Mouse (Mus musculus) heart, adult 8-10 months (tissue): ENCODE data around the gene Rara. TPM values are rescaled to one million over a fixed set of nuclear protein-coding genes. Genes with fewer than 3 reads are reported as not detected.

Experiments
- DNase-seq: peaks from one replicate; pipeline ENCODE4 v3.0.0; 2022; ENCODE audit warnings: low spot score
- total RNA-seq, 4 experiments: library from RNA; stranded (reverse); gene quantifications; 2 replicates each; pipeline ENCODE4 v1.2.4; 2022

Rara gene
- total RNA-seq, 4 experiments from 2014 or later = 10.8 to 13.5 (median 11.9) TPM

DNA sequence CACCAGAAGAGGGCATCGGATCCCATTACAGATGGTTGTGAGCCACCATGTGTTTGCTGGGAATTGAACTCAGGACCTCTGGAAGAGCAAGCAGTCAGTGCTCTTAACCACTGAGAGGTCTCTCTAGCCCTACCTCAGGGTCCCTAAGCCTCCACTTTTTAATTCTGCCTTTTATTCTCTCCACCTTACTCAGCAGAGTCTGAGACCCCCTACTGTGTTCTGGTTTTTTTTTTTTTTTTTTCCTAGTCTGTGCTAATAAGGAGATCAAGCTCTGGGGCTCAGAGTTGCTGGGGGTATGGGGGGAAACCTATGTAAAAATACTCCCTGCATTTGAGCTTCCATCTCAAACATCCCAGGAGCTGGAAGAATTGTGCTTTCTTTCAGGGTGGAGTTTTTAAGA is 24.5 kb downstream of the Rara start:
- DNase-seq = no peak

DNA sequence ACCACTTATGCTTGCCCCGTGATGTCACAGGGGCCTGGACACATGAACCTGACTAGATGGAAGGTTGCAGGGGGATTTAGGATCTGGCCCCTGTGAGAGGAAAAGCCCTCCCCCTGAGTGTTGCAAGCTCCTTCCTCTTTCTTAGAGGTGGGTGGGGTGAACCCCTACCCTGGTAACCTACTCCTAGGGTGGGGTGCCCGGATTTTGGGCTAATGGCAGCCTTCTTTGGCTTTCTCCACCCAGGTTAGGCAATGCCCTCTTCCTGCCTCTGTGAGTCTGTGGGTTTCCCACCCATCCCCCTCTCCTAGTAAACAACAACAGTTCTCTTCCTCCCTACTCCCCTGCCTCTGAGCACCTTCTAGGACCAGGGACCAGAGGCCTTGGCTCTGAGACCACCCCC is 25.1 kb downstream of the Rara start:
- no peak for DNase-seq

DNA sequence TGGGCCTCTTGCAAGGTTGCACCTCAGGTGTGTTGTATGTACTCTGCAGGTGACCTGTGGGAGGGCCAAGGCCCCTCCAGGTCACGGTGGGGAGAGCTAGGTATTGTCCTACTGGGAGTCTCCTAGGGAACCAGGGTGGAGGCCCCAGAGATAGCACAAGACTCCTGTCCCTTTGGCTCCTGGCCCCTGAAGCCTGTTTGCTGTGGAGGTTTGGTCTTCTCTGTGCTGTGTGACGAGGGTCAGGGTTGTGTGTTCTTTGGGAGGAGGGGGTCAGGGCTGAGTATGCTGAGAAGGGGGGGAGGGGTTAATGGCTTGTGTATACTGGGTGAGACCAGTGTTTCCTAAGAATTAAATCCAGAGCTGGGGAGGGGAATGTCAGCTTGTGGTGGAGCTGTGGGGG is 25.7 kb downstream of the Rara start:
- no peak for DNase-seq

DNA sequence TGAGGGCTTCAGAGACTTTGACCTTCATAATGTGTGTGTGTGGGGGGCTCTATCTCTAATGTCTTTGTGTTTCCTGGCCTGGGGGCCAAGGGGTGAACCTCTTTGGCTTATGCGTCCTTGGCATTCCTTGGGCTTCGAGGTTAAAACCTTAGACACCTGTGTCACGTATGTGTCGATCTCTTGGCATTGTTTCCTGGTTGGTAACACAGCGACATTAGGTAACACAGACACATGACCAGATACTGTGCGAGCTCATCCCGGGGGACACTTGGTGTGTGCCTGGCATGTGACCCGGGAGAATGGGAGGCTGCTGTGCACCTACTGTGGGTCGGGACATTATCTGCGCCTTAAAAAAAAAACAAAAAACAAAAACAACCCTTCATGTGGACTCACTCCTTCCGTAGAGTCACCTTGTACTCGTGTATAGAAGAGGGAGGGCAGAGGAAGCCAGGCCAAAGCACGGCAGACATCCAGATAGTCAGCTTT is 26.3 kb downstream of the Rara start:
- no peak for DNase-seq

GRCm38 (mm10) chr11:98954373-98954772 is 26.8 kb downstream of the Rara start:
- DNase-seq = peak; percentile 72

DNA sequence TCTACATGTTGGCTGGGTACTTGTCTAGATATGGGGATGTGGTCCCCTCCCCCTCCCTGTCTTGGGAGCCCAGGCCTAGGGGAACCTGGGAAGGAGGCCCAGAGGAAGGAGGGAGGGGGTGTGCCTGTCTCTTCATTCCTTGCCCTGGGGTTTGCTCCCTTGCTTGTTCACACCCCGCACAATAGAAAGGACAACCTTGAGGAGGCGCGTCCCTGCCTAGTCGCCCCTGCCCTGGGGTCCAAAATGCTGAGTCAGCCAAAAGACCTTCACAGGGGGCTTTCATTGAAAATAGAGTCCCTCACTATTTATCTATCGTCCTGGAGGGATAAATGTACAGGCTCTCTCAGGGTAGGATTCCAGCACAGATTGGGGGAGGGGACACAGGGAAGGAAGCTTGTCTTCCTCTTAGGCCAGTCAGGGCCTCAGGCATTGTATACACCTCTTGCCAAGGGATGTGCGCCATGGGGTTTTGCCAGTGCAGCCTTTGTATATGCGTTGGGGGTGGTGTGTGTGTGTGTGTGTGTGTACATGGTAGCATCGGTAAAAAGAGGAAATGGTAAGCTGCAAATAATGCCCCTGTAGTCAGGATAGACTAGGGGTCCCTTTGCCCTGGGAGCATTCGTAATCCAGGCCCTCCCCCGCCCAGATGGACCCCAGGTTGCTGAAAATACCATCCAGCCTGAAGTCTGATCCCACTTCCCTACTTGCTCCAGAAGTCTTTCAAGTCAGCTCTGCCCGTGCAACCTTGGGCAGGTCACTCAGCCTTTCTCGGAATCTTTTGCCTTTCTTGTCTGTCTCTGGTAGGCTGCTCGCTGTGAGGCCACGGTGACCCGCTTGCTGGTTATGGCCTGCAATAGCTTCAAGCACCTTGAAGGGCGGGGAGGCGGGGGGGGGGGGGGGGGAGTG is 27.4 kb downstream of the Rara start:
- no peak for DNase-seq

DNA sequence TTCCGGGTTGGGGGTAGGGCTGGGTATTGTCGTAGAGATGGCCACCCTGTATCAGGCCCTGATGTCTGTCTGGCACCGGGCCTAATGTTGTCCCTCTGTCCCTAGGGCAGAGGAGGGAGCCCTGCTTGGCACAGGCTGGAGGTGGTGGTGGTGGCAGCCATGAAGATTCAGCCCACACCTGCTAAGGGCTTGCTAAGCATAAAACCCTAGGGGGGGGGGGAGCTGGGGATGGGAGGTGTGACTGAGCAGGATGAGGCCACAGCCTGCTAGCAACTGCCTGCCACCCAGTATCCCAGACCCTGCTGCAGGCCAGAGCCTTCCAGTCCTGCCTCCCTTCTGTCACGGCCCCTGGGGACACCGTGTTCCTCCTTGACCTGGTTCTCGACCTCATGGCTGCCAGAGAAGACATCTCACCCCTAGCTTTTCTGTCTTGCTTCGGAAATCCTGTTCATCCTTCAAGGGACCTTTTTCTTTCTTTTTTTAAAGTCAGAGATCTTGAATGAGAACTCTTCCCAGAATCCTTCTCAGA is 28.2 kb downstream of the Rara start:
- no peak for DNase-seq

GRCm38 (mm10) chr11:98956340-98956739 is 28.7 kb downstream of the Rara start:
- no peak for DNase-seq

GRCm38 (mm10) chr11:98959437-98960312 is 32.1 kb downstream of the Rara start:
- peak; percentile 92 for DNase-seq

GRCm38 (mm10) chr11:98960313-98960906 is 32.8 kb downstream of the Rara start:
- peak; percentile 72 for DNase-seq

- no peak for DNase-seq
These were observed 33.5 kb downstream of the Rara start for GRCm38 (mm10) chr11:98961051-98961592.

- no peak for DNase-seq
These were observed 34.1 kb downstream of the Rara start for GRCm38 (mm10) chr11:98961766-98962165.

DNA sequence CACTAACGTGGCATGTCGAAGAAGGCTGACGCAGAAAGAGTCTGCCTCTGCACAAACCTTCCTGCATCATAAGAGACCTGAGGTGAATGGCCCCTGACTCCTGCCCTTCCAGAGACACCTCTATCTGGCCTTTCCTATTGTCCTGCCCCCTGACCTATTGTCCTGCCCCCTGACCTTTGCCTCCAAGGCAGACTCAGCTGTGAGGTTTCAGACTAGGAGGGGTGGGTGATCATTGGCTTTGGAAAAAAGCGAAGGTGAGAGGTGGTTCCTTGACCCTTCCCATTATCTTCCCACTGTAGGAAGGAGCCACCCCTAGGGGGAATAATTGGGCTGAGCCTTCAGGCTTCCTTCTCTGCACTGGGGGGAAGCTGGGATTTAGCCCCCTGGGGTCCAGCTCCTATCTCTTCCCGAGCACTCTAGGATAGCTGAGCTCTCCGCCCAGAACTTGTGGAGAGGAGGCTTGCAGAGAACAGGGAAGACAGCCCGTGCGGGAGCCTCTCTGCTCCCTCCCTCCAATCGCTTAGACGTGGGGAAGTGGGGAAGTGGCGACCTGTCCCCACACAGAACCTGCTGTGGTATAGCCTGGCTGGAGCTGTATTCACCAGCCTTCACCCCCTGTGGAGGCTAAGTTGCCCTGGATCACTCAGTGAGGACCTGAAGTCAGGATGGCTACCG is 34.9 kb downstream of the Rara start:
- DNase-seq = no peak

- DNase-seq = peak; percentile 88
These were observed 35.8 kb downstream of the Rara start for GRCm38 (mm10) chr11:98963191-98964021.

DNA sequence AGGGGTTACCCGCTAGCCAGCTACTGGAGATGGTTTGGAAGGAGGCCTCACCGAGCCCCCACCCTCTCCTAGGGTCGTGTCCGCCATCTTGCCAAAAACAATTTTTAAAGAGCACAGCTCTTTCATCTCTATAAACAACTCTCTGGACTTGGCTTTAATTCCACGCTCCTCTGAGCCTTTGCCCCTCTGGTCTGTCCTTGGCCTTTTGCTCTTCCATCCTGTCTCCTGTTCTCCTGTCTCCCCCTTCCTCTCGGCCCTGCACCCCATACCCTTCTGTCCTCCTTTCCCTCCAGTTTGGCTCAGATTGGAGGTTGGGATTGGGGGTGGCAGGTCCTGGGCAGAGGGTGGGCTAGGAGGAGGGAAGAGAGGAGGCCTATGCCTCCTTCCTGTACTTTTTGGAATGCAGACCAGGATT is 36.6 kb downstream of the Rara start:
- DNase-seq = no peak

- peak; percentile 65 for DNase-seq
These were observed 37.2 kb downstream of the Rara start for GRCm38 (mm10) chr11:98964616-98965415.

DNA sequence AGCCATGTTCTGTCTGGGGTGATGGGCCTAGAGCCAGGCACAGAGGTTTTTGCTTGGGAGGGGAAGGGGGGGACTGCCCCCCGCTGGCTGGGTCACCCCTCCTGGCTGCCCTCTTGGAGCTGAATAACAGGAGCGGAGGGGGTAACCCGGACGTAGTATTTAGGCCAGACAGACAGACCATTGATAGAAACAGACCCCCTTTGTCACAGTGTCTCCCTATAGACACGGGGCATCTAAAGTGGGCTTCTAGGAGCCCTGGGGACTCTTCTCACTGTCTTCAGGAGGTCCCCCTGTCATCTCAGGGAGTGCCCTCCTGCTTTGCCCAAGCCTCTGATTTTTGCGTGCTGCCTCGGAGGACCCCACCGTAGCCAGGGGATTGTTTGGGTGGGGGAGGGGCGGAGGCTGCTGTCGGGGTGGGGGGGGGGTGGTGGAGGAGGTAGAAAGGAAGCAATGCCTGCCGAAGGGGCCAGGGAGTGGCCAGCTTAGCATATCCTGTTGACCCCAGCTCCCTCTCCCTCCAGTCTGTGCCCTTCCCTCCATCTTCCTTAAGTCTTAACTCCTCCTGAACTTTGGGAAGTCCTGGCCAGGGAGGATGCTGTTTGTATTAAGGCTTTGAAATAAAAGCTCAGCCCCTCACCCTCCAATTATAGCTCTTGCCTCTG is 37.9 kb downstream of the Rara start:
- no peak for DNase-seq

GRCm38 (mm10) chr11:98966499-98967141 is 39.0 kb downstream of the Rara start:
- DNase-seq = peak; percentile 83
